Mouse (Mus musculus): Measurements from ENCODE around the gene Nkx2-5. TPM values are rescaled to one million over a fixed set of nuclear protein-coding genes. Genes with fewer than 3 reads are reported as not detected.

Gene Nkx2-5
- polyA plus RNA-seq, 2 experiments from 2014 or later, result not detected

Other genes with a start within 250 kb of the Nkx2-5 start
- gene Atp6v0e, start 181.8 kb downstream of the Nkx2-5 start, polyA plus RNA-seq (2017; shearing (Covaris generic)), result 100 to 1,000 TPM; 391 to 437 TPM
- 10 to 100 TPM; 31.2 to 37.5 TPM for gene Crebrf, start 129.4 kb downstream of the Nkx2-5 start, polyA plus RNA-seq (2017; shearing (Covaris generic))
- gene Bnip1, start 63.9 kb downstream of the Nkx2-5 start, polyA plus RNA-seq (2017; shearing (Covaris generic)), result 10 to 100 TPM; 32.6 to 41.1 TPM
- gene Kifc5b, start 72.1 kb upstream of the Nkx2-5 start, polyA plus RNA-seq (2017; shearing (Covaris generic)), result 1 to 10 TPM; 2.0 to 4.5 TPM
- gene Phf1, start 88.0 kb upstream of the Nkx2-5 start, polyA plus RNA-seq (2017; shearing (Covaris generic)), result 10 to 100 TPM; 10.4 to 13.5 TPM
- 100 to 1,000 TPM; 147 to 198 TPM for gene Cuta, start 94.6 kb upstream of the Nkx2-5 start, polyA plus RNA-seq (2017; shearing (Covaris generic))
- gene Syngap1, start 96.2 kb upstream of the Nkx2-5 start, polyA plus RNA-seq (2017; shearing (Covaris generic)), result not detected
- 1 to 10 TPM; 8.6 to 9.8 TPM for gene Zbtb9, start 128.2 kb upstream of the Nkx2-5 start, polyA plus RNA-seq (2017; shearing (Covaris generic))
- 10 to 100 TPM in 1 of 2 experiments, 1 to 10 TPM in 1; 9.8 to 17.6 TPM for gene Bak1, start 184.0 kb upstream of the Nkx2-5 start, polyA plus RNA-seq (2017; shearing (Covaris generic))
- 1 to 10 TPM; 5.8 to 6.4 TPM for gene Itpr3, start 212.3 kb upstream of the Nkx2-5 start, polyA plus RNA-seq (2017; shearing (Covaris generic))

Data from activated CD4-positive, CD25-positive, alpha-beta regulatory T cell, adult 4 months (primary cell).